Mouse (Mus musculus): ENCODE measurements around the gene Tenm2. TPM values are rescaled to one million over a fixed set of nuclear protein-coding genes. Genes with fewer than 3 reads are reported as not detected.

Tenm2 gene
- polyA plus RNA-seq, 1 experiment from 2014 or later, result 39.5 TPM

- WGBS, result 45% methylated on average over 3 of the region's 3 CpGs
These were observed 508.0 kb downstream of the Tenm2 start for GRCm38 (mm10) chr11:36727800-36728199.

DNA sequence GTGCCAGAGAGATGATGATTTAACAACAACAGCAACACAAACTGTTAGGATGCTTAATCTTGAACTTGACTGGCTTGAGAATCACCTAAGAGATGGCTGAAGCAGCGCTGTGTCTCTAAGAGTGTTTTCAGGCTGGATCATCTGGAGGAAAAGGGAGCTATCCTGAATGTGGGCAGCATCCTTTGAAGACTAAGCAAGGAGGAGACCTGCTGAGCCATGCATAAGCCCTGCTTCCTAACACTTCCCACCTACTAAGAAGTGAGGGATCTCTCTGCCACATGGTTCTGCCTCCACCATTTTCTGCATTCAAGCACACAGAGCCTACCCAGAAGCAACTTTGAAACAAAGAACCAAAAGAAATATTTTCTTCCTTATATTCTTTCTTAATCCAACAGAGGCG is 532.9 kb downstream of the Tenm2 start:
- no peak for ATAC-seq (replicated peaks)
- H3K4me1 ChIP-seq, result peaks cover 18% of the 10 kb centered on the region
- H3K4me2 ChIP-seq (replicated peaks), result no peak overlapping the region
- H3K9me3 ChIP-seq, result no peaks in the 10 kb centered on the region
- H3K9ac ChIP-seq (replicated peaks), result no peak overlapping the region
- H3K27me3 ChIP-seq, result no peaks in the 10 kb centered on the region
- H3K27ac ChIP-seq (replicated peaks), result no peak overlapping the region
- 90% methylated on average over 2 of the region's 2 CpGs for WGBS
- no peak overlapping the region for H3K4me3 ChIP-seq
- no peaks in the 10 kb centered on the region for H3K36me3 ChIP-seq

More at GRCm38 (mm10) chr11:36727800-36728199, 508.0 kb downstream of the Tenm2 start:
- Histone ChIP-seq H3K4me3 (no peak overlapping the region), H3K4me1 (peaks cover 8% of the 10 kb centered on the region; the same call in 1 of the 2 replicates), H3K27me3 (no peaks in the 10 kb centered on the region), H3K36me3 (no peaks in the 10 kb centered on the region), H3K9me3 (no peaks in the 10 kb centered on the region), H3K4me2 (replicated peaks) (no peak overlapping the region), H3K9ac (replicated peaks) (no peak overlapping the region), H3K27ac (replicated peaks) (no peak overlapping the region)
- peak; percentile 75 for ATAC-seq (replicated peaks)

- Histone ChIP-seq H3K27ac (replicated peaks) (no peak overlapping the region), H3K9ac (replicated peaks) (no peak overlapping the region), H3K9me3 (no peaks in the 10 kb centered on the region), H3K4me3 (no peak overlapping the region), H3K4me1 (peaks cover 36% of the 10 kb centered on the region), H3K4me2 (replicated peaks) (no peak overlapping the region), H3K36me3 (no peaks in the 10 kb centered on the region), H3K27me3 (no peaks in the 10 kb centered on the region)
- no peak for ATAC-seq (replicated peaks)
- 33% methylated on average over 3 of the region's 3 CpGs for WGBS
These were observed 534.8 kb downstream of the Tenm2 start for GRCm38 (mm10) chr11:36700951-36701350.

DNA sequence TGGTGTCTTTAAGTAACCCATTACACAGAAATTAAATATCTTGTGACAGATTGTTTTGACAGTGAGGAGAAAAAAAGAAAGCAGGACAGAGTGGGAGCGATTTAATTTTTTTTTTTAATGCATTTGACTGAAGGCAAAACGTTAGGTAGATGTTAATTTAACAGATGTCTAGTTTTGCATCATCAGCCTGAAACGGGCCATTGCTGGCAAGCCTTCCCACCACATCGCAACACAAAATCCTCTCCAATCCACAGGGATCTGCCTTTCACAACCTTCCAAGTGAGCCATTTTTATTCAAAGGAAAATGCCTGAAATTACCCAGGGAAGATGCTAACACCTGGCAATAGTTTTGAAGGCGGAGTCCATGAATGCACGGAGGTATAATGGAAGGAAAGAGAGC is 535.6 kb downstream of the Tenm2 start:
- peaks cover 43% of the 10 kb centered on the region for H3K4me1 ChIP-seq
- WGBS, result 50% methylated on average over 6 of the region's 6 CpGs
- no peaks in the 10 kb centered on the region for H3K36me3 ChIP-seq
- H3K27me3 ChIP-seq, result no peaks in the 10 kb centered on the region
- no peaks in the 10 kb centered on the region for H3K9me3 ChIP-seq
- H3K4me2 ChIP-seq (replicated peaks), result no peak overlapping the region
- H3K4me3 ChIP-seq, result no peak overlapping the region
- no peak overlapping the region for H3K27ac ChIP-seq (replicated peaks)
- ATAC-seq (replicated peaks), result no peak
- H3K9ac ChIP-seq (replicated peaks), result no peak overlapping the region

DNA sequence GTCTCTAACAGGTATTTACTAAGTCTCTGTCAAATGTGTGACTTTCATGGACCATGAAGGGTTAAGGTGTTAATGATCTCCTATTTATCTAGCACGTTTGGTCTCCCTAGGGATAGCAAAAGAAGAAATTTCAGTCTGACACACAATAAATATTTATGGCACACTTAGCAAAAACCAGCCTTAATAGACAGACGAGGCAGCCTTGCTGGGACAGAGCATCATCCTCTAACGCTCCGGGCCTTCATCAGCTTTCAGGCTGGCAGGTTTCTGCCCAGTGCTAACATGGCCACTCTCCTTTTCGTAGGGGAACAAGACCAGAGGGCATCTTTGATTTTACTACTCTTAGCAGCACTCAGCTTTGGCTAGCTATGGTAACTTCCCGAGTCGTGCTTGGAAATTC is 537.5 kb downstream of the Tenm2 start:
- ATAC-seq (replicated peaks), result no peak
- Histone ChIP-seq H3K27me3 (no peaks in the 10 kb centered on the region), H3K4me2 (replicated peaks) (no peak overlapping the region), H3K9ac (replicated peaks) (no peak overlapping the region), H3K36me3 (no peaks in the 10 kb centered on the region), H3K27ac (replicated peaks) (no peak overlapping the region), H3K9me3 (no peaks in the 10 kb centered on the region), H3K4me1 (peaks cover 56% of the 10 kb centered on the region), H3K4me3 (no peak overlapping the region)
- WGBS, result 55% methylated on average over 7 of the region's 7 CpGs

- Histone ChIP-seq H3K36me3 (no peaks in the 10 kb centered on the region), H3K4me1 (peaks cover 56% of the 10 kb centered on the region), H3K4me3 (no peak overlapping the region), H3K9me3 (no peaks in the 10 kb centered on the region), H3K4me2 (replicated peaks) (no peak overlapping the region), H3K27me3 (no peaks in the 10 kb centered on the region), H3K27ac (replicated peaks) (peak overlapping the region; percentile 60; the same call in 1 of the 2 replicates), H3K9ac (replicated peaks) (no peak overlapping the region)
- WGBS, result 54% methylated on average over 8 of the region's 8 CpGs
- ATAC-seq (replicated peaks), result no peak
These were observed 537.9 kb downstream of the Tenm2 start for GRCm38 (mm10) chr11:36697816-36698215.

DNA sequence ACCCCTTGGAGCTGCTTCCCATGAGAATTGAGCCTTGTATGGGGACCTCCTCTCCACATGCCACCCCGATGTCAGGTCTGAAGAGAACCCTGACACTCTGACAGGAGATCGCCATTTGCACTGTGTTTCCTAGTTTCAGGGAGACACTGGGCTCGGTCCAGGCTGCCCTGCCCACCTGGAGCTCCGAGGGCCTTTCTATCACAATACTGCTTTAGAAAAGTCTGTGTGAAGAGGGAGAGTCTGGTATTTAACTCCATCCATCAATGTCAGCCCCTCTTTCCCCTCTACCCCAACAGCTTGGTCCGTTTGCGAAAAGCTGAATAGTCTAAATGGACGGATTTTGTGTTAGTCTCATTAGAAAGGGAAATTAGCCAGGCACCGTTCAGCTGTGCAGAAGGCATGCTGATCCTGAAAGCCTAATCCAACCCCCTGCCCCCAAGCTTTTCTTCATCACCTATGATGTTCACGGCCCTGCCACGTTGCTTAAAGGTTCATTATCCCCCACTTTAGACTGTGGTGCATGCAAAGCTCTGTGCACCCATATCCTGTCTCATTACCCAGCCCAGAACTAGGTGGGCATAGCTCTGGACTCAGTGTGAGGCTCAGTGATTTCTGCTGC is 538.6 kb downstream of the Tenm2 start:
- Histone ChIP-seq H3K27me3 (no peaks in the 10 kb centered on the region), H3K4me1 (peaks cover 56% of the 10 kb centered on the region), H3K4me2 (replicated peaks) (peak overlapping the region; percentile 28), H3K9me3 (no peaks in the 10 kb centered on the region), H3K36me3 (no peaks in the 10 kb centered on the region), H3K4me3 (no peak overlapping the region), H3K27ac (replicated peaks) (peak overlapping the region; percentile 60), H3K9ac (replicated peaks) (no peak overlapping the region)
- 7% methylated on average over 10 of the region's 10 CpGs for WGBS
- ATAC-seq (replicated peaks), result peak; percentile 93

- Histone ChIP-seq H3K27me3 (no peaks in the 10 kb centered on the region), H3K4me1 (peaks cover 44% of the 10 kb centered on the region), H3K9ac (replicated peaks) (no peak overlapping the region), H3K36me3 (no peaks in the 10 kb centered on the region), H3K4me3 (no peak overlapping the region), H3K4me2 (replicated peaks) (no peak overlapping the region), H3K27ac (replicated peaks) (no peak overlapping the region; the same call in 1 of the 2 replicates), H3K9me3 (no peaks in the 10 kb centered on the region)
- WGBS, result 30% methylated on average over 8 of the region's 8 CpGs
- ATAC-seq (replicated peaks), result no peak
These were observed 541.0 kb downstream of the Tenm2 start for GRCm38 (mm10) chr11:36694810-36695209.

DNA sequence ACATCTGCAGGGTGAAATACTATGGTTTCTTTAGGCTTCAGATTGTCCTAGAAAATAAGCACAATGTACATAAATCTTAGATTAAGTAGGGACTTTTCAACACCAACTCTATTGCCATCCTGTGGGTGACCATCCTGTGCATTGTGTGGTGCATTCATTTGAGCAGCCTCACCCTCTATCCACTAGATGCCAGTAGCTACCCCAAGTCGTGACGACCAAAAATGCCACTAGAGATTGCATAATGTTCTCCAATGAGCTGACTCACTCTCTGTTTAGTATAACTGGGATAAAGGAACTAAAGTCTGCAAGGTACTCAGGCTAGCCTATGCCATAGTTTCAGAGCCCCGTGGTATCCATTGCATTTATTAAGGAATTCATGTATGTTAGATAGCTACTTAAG is 543.1 kb downstream of the Tenm2 start:
- no peak overlapping the region for H3K4me3 ChIP-seq
- no peaks in the 10 kb centered on the region for H3K9me3 ChIP-seq
- no peaks in the 10 kb centered on the region for H3K36me3 ChIP-seq
- no peak overlapping the region for H3K4me2 ChIP-seq (replicated peaks)
- H3K9ac ChIP-seq (replicated peaks), result no peak overlapping the region
- 70% methylated on average over 3 of the region's 3 CpGs for WGBS
- no peak overlapping the region for H3K27ac ChIP-seq (replicated peaks)
- H3K27me3 ChIP-seq, result no peaks in the 10 kb centered on the region
- peaks cover 35% of the 10 kb centered on the region for H3K4me1 ChIP-seq
- ATAC-seq (replicated peaks), result no peak

DNA sequence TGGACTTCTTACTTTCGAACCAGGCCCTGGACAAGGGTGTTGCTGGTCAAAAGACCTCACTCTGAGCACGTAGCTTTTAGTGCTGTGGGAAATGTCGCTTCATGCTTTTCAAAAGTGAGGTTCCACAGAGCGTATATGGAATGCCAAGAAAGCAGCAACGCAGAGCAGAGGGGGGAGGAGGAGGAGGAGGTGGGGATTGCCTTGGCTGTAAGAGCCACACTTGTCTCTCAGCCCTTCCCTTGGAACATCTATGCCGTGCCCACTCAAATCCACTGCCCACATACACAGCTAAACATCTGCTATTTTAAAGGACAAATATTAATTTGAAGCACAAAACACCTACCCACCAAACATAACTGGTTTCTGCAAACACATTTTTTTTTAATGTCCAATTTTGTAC is 544.9 kb downstream of the Tenm2 start:
- ATAC-seq (replicated peaks), result no peak
- Histone ChIP-seq H3K4me2 (replicated peaks) (no peak overlapping the region), H3K4me1 (peaks cover 28% of the 10 kb centered on the region), H3K36me3 (no peaks in the 10 kb centered on the region), H3K27me3 (no peaks in the 10 kb centered on the region), H3K27ac (replicated peaks) (no peak overlapping the region), H3K4me3 (no peak overlapping the region), H3K9me3 (no peaks in the 10 kb centered on the region), H3K9ac (replicated peaks) (no peak overlapping the region)
- 57% methylated on average over 6 of the region's 6 CpGs for WGBS

- no peak overlapping the region for H3K9ac ChIP-seq (replicated peaks)
- no peak overlapping the region for H3K4me2 ChIP-seq (replicated peaks)
- H3K4me1 ChIP-seq, result peaks cover 9% of the 10 kb centered on the region; the same call in 1 of the 2 replicates
- 61% methylated on average over 6 of the region's 6 CpGs for WGBS
- no peaks in the 10 kb centered on the region for H3K27me3 ChIP-seq
- no peak overlapping the region for H3K4me3 ChIP-seq
- no peak overlapping the region for H3K27ac ChIP-seq (replicated peaks)
- no peaks in the 10 kb centered on the region for H3K9me3 ChIP-seq
- ATAC-seq (replicated peaks), result no peak
- H3K36me3 ChIP-seq, result no peaks in the 10 kb centered on the region
These were observed 549.5 kb downstream of the Tenm2 start for GRCm38 (mm10) chr11:36686253-36686652.

- Histone ChIP-seq H3K4me1 (peaks cover 24% of the 10 kb centered on the region), H3K4me3 (no peak overlapping the region), H3K4me2 (replicated peaks) (no peak overlapping the region), H3K27me3 (no peaks in the 10 kb centered on the region), H3K27ac (replicated peaks) (0 out of 2 replicates have a peak overlapping the region, but pooled peaks have one; percentile 8), H3K9ac (replicated peaks) (no peak overlapping the region), H3K9me3 (no peaks in the 10 kb centered on the region), H3K36me3 (no peaks in the 10 kb centered on the region)
- ATAC-seq (replicated peaks), result no peak
- 24% methylated on average over 2 of the region's 2 CpGs for WGBS
These were observed 556.4 kb downstream of the Tenm2 start for GRCm38 (mm10) chr11:36679361-36679760.

GRCm38 (mm10) chr11:36678542-36678941 is 557.2 kb downstream of the Tenm2 start:
- Histone ChIP-seq H3K36me3 (no peaks in the 10 kb centered on the region), H3K4me3 (peak overlapping the region; percentile 57), H3K27me3 (no peaks in the 10 kb centered on the region), H3K9ac (replicated peaks) (peak overlapping the region; percentile 65), H3K27ac (replicated peaks) (peak overlapping the region; percentile 97), H3K9me3 (no peaks in the 10 kb centered on the region), H3K4me1 (peaks cover 24% of the 10 kb centered on the region), H3K4me2 (replicated peaks) (peak overlapping the region; percentile 57)
- no peak for ATAC-seq (replicated peaks)
- whole genome bisulfite sequencing, result 13% methylated on average over 2 of the region's 2 CpGs

Data from forebrain, embryonic 15.5 days (tissue).